Mouse (Mus musculus): ENCODE measurements around the gene Dbx2.

Dbx2 gene

DNA sequence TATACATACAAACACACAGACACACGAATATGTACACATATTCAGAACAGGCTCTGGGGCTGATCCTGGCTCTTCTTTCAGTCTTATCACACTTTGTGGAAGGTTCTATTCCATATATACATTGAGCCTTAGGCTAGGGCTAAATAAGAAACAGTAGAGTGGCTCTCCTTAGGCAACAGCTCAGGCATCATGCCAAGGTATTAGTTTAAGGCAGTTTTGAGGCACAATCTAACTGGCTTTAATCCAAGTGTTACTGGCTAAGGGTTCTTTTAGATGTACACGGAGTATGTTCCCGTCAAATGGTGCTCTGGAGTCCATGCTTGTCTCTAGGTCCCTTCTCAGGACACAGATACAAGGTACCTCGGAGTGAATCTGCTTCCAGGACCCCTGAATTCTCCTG, 31.4 kb downstream of the Dbx2 start:
- in situ Hi-C loops (cut with MboI, MseI) = no loop called here

GRCm38 (mm10) chr15:95622797-95623196, 33.0 kb downstream of the Dbx2 start:
- in situ Hi-C loops (cut with MboI, MseI) = no loop called here

GRCm38 (mm10) chr15:95612600-95612999, 43.2 kb downstream of the Dbx2 start:
- in situ Hi-C loops (cut with MboI, MseI) = no loop called here

- in situ Hi-C loops (cut with MboI, MseI) = no loop called here
Observed at GRCm38 (mm10) chr15:95601179-95601578, 54.6 kb downstream of the Dbx2 start.

DNA sequence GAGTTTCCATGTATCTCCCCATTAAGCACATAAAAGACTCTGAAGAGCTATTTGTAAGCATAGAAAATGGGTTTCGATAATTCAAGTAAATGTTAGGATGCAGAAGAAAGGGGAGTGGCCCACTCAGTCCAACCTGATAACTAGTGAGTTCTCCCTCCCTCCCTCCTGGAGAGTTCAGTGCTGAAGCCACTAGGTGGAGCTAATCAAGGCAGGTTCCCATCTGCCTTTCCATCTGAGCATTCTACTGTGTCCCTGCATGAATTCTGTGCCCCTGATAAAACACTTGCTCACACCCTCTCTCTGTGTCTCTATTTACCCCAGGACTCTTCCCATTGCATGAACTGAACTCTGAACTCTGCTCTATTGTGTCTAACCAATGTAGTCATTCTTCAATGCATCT, 57.1 kb downstream of the Dbx2 start:
- in situ Hi-C loops (cut with MboI, MseI) = no loop called here

GRCm38 (mm10) chr15:95586906-95587305, 68.9 kb downstream of the Dbx2 start:
- in situ Hi-C loops (cut with MboI, MseI) = no loop called here

GRCm38 (mm10) chr15:95584891-95585290, 70.9 kb downstream of the Dbx2 start:
- in situ Hi-C loops (cut with MboI, MseI) = no loop called here

DNA sequence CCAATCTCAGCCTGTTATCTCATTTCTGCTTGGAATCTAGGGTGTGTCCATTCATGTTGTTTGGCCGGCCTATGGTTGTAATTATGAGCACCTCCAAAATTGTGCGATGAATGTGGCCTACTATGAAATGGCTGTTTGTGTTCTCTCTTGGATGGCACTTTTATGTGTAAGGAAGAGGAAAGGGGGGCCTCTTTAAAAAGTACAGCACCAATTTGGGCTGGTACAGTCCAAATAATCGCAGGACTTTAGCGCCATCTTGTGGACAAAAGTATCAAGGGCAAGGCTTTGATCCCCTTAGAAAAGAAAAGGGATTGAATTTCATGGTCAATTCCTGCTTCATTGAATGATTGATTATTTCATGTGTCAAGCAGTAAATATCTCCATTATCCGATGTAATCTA, 81.1 kb downstream of the Dbx2 start:
- in situ Hi-C loops (cut with MboI, MseI) = loop anchor here (5.0 kb wide), 1 partner anchor 807 kb away; no protein-coding TSS in a partner anchor

Measured in T-helper 1 cell (primary cell).